Mouse (Mus musculus) liver, adult 2 months (tissue): Measurements from ENCODE around the gene Otor. TPM values are rescaled to one million over a fixed set of nuclear protein-coding genes. Genes with fewer than 3 reads are reported as not detected.

Source experiments
- DNase-seq: peaks from one replicate; pipeline ENCODE4 v3.0.0-alpha.2; 2011; ENCODE audit warnings: low read depth, low spot score; ENCODE audit errors: extremely low read depth
- H3K27ac ChIP-seq: fragments of 200-500 bp; replicated peaks from 2 replicates; pipeline ENCODE4 v1.5.1; 2012; ENCODE audit warnings: low read depth, mild to moderate bottlenecking, control low read depth, inconsistent platforms, low read length; ENCODE audit not compliant: insufficient read depth
- H3K27me3 ChIP-seq: fragments of 200-500 bp; 2 replicates; pipeline ENCODE4 v1.6.1; 2012; ENCODE audit warnings: mild to moderate bottlenecking, moderate library complexity, low read length, inconsistent platforms; ENCODE audit not compliant: control insufficient read depth, insufficient read depth
- H3K36me3 ChIP-seq: fragments of 200-500 bp; 2 replicates; pipeline ENCODE4 v1.6.1; 2012; ENCODE audit warnings: low read length, inconsistent platforms; ENCODE audit not compliant: control insufficient read depth, insufficient read depth
- H3K4me1 ChIP-seq: fragments of 200-500 bp; 2 replicates; pipeline ENCODE4 v1.6.1; 2011; ENCODE audit warnings: low read length; ENCODE audit not compliant: control insufficient read depth, insufficient read depth
- H3K4me3 ChIP-seq: fragments of 200-500 bp; 2 replicates; pipeline ENCODE4 v1.5.1; 2011; ENCODE audit warnings: low read depth, mild to moderate bottlenecking, control low read depth, low read length, moderate library complexity; ENCODE audit not compliant: insufficient read depth
- H3K79me2 ChIP-seq: fragments of 200-500 bp; 2 replicates; pipeline ENCODE4 v1.6.1; 2012; ENCODE audit warnings: inconsistent platforms, mild to moderate bottlenecking, low read length, moderate library complexity; ENCODE audit not compliant: control insufficient read depth, insufficient read depth
- H3K9ac ChIP-seq: fragments of 200-500 bp; 2 replicates; pipeline ENCODE4 v1.6.1; 2012; ENCODE audit warnings: low read depth, mild to moderate bottlenecking, control low read depth, inconsistent platforms, low read length
- CTCF ChIP-seq: fragments of 200-500 bp; IDR thresholded peaks from 2 replicates; pipeline ENCODE4 v1.5.1; 2011; ENCODE audit warnings: low read depth, low read length, control low read depth
- POLR2A ChIP-seq: fragments of 200-500 bp; IDR thresholded peaks from 2 replicates; pipeline ENCODE4 v1.6.1; 2011; ENCODE audit warnings: low read length, control low read depth; ENCODE audit not compliant: insufficient read depth; ENCODE audit errors: extremely low read depth
- WGBS: fragments of 180-500 bp; shearing (Covaris S2); methylation state at CpG from one replicate; pipeline ENCODE4 v1.1.7; 2018; 5-methylcytosine and 5-hydroxymethylcytosine counted together
- polyA plus RNA-seq: library from polyadenylated mRNA; depleted of rRNA; stranded (reverse); fragments of >200 nt; gene quantifications from 2 replicates; pipeline ENCODE4 v1.2.3, GENCODE M21; 2012
- total RNA-seq: library from RNA; depleted of rRNA; stranded (reverse); fragments of >200 nt; gene quantifications from 2 replicates; pipeline ENCODE4 v1.2.3, GENCODE M21; 2014

Otor gene
- total and polyA plus RNA-seq, 2 experiments, result not detected

GRCm38 (mm10) chr2:143041596-143041995 lies 36.7 kb upstream of the Otor start:
- Histone ChIP-seq H3K27me3 (no peaks in the 10 kb centered on the region), H3K4me1 (no peaks in the 10 kb centered on the region), H3K79me2 (no peaks in the 10 kb centered on the region), H3K27ac (no peak overlapping the region), H3K36me3 (no peaks in the 10 kb centered on the region), H3K4me3 (no peak overlapping the region), H3K9ac (no peak overlapping the region)
- peak; percentile 49 for DNase-seq
- no peak for TF ChIP-seq CTCF
- no peak for TF ChIP-seq POLR2A
- whole genome bisulfite sequencing, result 35% methylated on average over 1 of the region's 1 CpGs

GRCm38 (mm10) chr2:143055251-143055650 lies 23.0 kb upstream of the Otor start:
- no peak overlapping the region for H3K9ac ChIP-seq
- H3K4me1 ChIP-seq, result no peaks in the 10 kb centered on the region
- H3K4me3 ChIP-seq, result no peak overlapping the region
- no peaks in the 10 kb centered on the region for H3K79me2 ChIP-seq
- H3K27me3 ChIP-seq, result 0 out of 2 replicates have a peak, but pooled peaks cover 3% of the 10 kb centered on the region
- no peak for DNase-seq
- H3K27ac ChIP-seq, result no peak overlapping the region
- H3K36me3 ChIP-seq, result no peaks in the 10 kb centered on the region
- TF ChIP-seq POLR2A, result no peak
- no peak for TF ChIP-seq CTCF

GRCm38 (mm10) chr2:143056736-143057135 lies 21.5 kb upstream of the Otor start:
- Histone ChIP-seq H3K36me3 (no peaks in the 10 kb centered on the region), H3K27ac (no peak overlapping the region), H3K4me3 (no peak overlapping the region), H3K4me1 (no peaks in the 10 kb centered on the region), H3K79me2 (no peaks in the 10 kb centered on the region), H3K9ac (no peak overlapping the region), H3K27me3 (0 out of 2 replicates have a peak, but pooled peaks cover 3% of the 10 kb centered on the region)
- 64% methylated on average over 5 of the region's 5 CpGs for WGBS
- TF ChIP-seq POLR2A (no peak), CTCF (no peak)
- no peak for DNase-seq

- Histone ChIP-seq H3K9ac (0 out of 2 replicates have a peak overlapping the region, but pooled peaks have one; percentile 29), H3K27ac (no peak overlapping the region), H3K4me3 (peak overlapping the region; percentile 97), H3K4me1 (peaks cover 6% of the 10 kb centered on the region; the same call in 1 of the 2 replicates), H3K36me3 (peaks cover 21% of the 10 kb centered on the region), H3K27me3 (0 out of 2 replicates have a peak, but pooled peaks cover 3% of the 10 kb centered on the region), H3K79me2 (peaks cover 2% of the 10 kb centered on the region; the same call in 1 of the 2 replicates)
- TF ChIP-seq CTCF, result no peak
- TF ChIP-seq POLR2A, result no peak
- 53% methylated on average over 6 of the region's 6 CpGs for WGBS
- DNase-seq, result no peak
These were observed 15.9 kb upstream of the Otor start for GRCm38 (mm10) chr2:143062432-143062811.

- Histone ChIP-seq H3K27me3 (no peaks in the 10 kb centered on the region), H3K36me3 (peaks cover 24% of the 10 kb centered on the region), H3K4me1 (peaks cover 6% of the 10 kb centered on the region; the same call in 1 of the 2 replicates), H3K4me3 (peak within 1 kb of the TSS; percentile 97), H3K9ac (peak within 1 kb of the TSS; percentile 94), H3K27ac (peak within 1 kb of the TSS; percentile 40), H3K79me2 (peaks cover 2% of the 10 kb centered on the region; the same call in 1 of the 2 replicates)
- WGBS, result under 1% methylated on average over 55 of the region's 55 CpGs
- peak; percentile 81 for DNase-seq
- TF ChIP-seq POLR2A (0 out of 2 replicates have a peak, but pooled peaks have one; percentile 38), CTCF (no peak)
These were observed 15.2 kb upstream of the Otor start, which contains the start of gene Snrpb2 for GRCm38 (mm10) chr2:143062812-143063792. TSS of gene Snrpb2 (plus strand) at chr2:143063039.

GRCm38 (mm10) chr2:143065914-143066313 lies 12.4 kb upstream of the Otor start:
- no peak overlapping the region for H3K27ac ChIP-seq
- no peak overlapping the region for H3K4me3 ChIP-seq
- no peak overlapping the region for H3K9ac ChIP-seq
- H3K27me3 ChIP-seq, result no peaks in the 10 kb centered on the region
- peaks cover 40% of the 10 kb centered on the region for H3K36me3 ChIP-seq
- WGBS, result 73% methylated on average over 3 of the region's 3 CpGs
- peaks cover 2% of the 10 kb centered on the region; the same call in 1 of the 2 replicates for H3K79me2 ChIP-seq
- no peak for TF ChIP-seq POLR2A
- no peak for DNase-seq
- H3K4me1 ChIP-seq, result peaks cover 6% of the 10 kb centered on the region; the same call in 1 of the 2 replicates
